Mouse (Mus musculus): Measurements from ENCODE around the gene 2900092C05Rik.

DNA sequence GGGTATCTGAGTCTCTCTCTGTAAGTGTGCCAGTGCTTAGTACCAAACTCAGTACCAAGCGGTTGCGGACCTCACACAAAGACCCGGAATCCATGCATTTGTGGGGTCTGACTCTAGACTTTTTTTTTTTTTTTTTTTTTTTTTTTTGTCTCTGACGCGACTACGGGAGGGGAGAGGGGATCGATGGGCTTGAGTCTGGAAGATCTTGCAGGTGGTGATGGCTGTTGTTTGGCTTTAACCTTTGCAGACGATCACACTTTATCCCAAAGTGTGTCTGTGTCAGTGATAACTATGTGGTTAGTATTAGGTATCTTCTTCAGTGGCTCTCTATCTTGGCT is 33.3 kb upstream of the 2900092C05Rik start:
- TF ChIP-seq CTCF (IDR thresholded peaks at IDR 0.05; ENCODE audit: extremely low read depth, insufficient read depth, low read length) (no peak), POLR2A (IDR thresholded peaks at IDR 0.05; ENCODE audit: extremely low read depth, insufficient read depth, low read length) (no peak)

All from cortical plate, adult 2 months (tissue).